Mouse (Mus musculus): ENCODE measurements around the gene Btg2.

Btg2 gene

GRCm38 (mm10) chr1:134078802-134079476, at the start of gene Btg2:
Gene Btg2 (minus strand): TSS chr1:134079120.
- peak; percentile 96 for DNase-seq (ENCODE audit: low spot score in 2 of 2)

DNA sequence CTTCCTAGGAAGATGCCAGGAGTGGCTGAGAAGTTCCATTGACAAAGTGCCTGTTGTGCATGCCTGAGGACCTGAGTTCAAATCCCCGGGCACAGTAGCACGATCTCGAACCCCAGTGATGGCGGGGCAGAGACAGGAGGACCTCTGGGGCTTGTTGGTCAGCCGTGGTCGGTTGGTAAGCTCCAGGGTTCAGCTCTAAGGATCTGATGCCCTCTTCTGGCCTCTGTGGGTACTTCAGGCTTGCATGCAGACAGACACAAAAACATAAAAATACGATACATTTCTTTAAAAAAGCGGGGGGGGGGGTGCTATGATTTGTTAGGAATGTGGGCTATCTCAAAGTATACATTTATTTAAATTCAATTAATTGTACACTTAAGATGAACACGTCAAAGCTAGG, 43.3 kb upstream of the Btg2 start:
- no peak for DNase-seq (ENCODE audit: low spot score in 2 of 2)

- peak; percentile 46 to 85 for DNase-seq (ENCODE audit: low spot score in 2 of 2)
Measured at GRCm38 (mm10) chr1:134120179-134120578, 41.3 kb upstream of the Btg2 start.

- no peak for DNase-seq (ENCODE audit: low spot score in 2 of 2)
Measured at GRCm38 (mm10) chr1:134117110-134117509, 38.2 kb upstream of the Btg2 start.

GRCm38 (mm10) chr1:134115424-134115823, 36.5 kb upstream of the Btg2 start:
- DNase-seq (ENCODE audit: low spot score in 2 of 2) = no peak

DNA sequence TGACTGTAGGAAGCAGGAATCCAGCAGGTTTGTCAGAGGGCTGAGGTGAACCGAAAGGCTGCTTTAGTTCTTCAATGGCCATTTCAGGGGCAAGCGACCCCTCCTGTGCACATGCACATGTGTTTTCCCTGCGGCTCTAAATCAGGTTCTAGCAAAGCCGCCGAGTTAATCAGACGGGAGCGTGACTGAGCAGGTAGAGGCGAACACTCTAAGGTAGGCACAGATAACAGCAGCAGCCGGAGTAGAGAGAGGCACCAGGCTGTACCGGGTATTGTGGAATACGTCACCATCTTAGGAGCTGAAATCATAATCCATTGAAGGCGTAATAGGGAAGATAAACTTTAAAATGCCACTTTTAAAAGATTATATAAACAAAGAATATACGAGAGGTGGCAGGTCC, 35.8 kb upstream of the Btg2 start:
- no peak for DNase-seq (ENCODE audit: low spot score in 2 of 2)

DNA sequence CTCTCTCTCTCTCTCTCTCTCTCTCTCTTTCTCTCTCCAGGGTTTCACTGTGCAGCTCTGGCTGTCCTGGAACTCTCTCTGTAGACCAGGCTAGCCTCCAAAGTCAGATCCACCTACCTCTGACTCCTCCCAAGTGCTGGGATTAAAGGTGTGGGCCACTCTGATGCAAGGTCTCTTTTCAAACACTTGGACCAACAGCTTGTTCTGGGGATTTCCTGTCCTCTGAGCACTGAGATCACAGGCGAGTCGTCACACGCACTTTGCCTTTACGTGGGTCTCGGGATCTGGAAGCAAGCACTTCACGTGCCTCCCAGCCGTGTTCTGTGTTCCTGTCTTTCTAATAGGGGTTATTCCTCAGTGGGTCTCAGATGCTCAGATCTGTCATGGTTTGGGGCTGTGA, 35.1 kb upstream of the Btg2 start:
- DNase-seq (ENCODE audit: low spot score in 2 of 2) = no peak

DNA sequence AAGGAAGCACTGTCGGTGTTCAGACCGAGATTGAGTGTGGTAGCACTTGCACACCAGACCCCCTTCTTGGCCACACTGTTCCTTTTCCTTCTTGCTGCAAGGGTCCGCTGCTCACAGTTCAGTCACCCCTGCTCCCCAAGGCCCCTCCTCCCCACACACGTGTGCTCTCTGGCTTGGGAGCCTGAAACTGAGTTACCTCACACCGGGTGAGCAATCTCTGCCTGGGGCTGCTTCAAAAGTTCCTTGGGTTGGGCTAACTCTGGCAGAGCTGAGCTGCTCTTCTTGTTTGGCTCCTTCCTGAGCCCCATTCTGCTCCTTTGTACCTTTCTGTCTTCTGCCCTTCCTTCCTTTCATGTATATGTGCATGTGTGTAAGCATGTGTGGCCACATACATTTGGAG, 34.6 kb upstream of the Btg2 start:
- no peak for DNase-seq (ENCODE audit: low spot score in 2 of 2)

GRCm38 (mm10) chr1:134110979-134111378, 32.1 kb upstream of the Btg2 start, which contains the start of gene Chit1:
Gene Chit1 (plus strand): TSS chr1:134111242.
- no peak for DNase-seq (ENCODE audit: low spot score in 2 of 2)

GRCm38 (mm10) chr1:134110449-134110848, 31.5 kb upstream of the Btg2 start:
- DNase-seq (ENCODE audit: low spot score in 2 of 2) = no peak

GRCm38 (mm10) chr1:134110015-134110414, 31.1 kb upstream of the Btg2 start:
- no peak for DNase-seq (ENCODE audit: low spot score in 2 of 2)

DNA sequence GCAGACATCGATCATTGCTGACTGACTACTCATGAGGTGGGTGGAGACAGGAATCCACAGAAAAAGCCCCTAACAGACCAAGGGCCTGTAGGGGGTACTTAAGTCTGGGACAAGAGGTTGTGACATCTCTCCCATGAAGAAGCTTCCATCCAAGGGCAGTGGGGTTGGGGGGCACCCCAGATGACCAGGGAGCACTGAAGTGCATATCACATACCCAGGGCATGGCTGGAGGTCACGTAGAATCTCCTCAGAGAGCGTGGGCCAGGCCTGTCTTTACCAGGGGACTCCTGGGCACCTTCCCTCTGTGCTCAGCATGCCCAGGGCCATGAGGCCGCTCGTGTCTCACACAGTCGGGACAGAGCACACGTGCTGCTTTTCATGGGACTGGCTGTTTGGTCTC, 28.9 kb upstream of the Btg2 start:
- no peak for DNase-seq (ENCODE audit: low spot score in 2 of 2)

- peak; percentile 53 to 73 for DNase-seq (ENCODE audit: low spot score in 2 of 2)
Measured at GRCm38 (mm10) chr1:134106719-134107118, 27.8 kb upstream of the Btg2 start.

DNA sequence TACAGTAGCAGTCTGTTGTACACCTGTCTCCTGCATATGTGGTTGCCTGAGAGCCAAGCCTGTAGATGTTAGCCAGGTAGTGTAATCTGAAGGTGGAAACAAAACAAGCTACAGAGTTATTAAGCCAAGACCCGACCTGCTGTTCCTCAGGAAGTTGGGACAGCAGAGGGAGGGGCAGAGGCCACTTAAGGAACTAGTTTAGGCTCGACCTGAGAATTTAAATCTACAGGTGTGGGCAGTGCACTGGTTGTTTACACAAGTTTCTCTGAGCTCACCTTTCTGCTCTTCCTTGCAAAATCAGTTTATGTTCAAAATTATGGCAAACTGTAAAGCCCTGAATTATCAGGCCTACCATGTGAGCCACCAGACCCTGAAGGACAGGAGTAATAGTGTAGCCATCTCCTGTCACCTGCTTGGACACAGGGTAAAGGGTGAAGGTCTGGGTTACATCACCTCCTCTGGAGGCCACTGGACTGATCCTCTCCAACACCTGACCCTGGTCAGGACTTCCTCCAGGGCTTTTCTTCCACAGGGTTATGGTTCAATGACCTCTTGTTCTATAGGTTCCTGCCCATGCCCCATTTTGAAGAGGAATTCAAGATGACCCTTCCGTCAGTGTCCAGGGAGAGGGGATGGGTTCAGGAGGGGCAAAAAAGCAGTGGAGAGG, 27.0 kb upstream of the Btg2 start:
- no peak for DNase-seq (ENCODE audit: low spot score in 2 of 2)

DNA sequence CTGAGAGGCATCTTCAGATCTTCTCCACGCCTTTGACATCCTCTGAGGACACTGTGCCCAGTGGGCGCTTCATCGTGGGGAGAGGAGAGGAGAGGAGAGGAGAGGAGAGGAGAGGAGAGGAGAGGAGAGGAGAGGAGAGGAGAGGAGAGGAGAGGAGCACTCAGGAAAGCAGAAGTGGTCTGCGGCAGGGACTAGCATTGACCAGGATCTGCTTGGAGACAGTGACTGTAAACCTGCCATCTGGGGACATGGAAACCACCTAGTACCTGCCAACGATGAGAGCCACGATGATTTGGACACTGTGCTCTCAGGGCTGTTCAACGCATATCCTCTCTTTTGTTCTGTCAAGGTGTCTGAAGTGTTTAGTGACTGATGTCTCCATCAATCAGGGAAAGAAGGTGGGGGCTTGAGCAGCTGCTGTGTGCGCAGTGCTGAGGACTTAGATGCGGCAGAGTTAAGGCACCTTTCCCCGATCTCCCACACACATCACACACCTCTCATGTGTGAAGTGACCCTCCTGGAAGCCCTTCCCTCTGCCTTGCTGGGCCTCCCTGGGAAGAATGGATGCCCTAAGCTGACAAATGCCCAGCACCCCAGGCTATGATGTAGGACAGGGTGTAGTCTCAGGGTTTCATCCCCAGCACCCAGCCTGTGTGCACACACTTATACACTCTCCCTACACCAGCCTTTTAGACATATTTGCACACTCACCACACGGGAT, 26.3 kb upstream of the Btg2 start:
- DNase-seq (ENCODE audit: low spot score in 2 of 2) = no peak

DNA sequence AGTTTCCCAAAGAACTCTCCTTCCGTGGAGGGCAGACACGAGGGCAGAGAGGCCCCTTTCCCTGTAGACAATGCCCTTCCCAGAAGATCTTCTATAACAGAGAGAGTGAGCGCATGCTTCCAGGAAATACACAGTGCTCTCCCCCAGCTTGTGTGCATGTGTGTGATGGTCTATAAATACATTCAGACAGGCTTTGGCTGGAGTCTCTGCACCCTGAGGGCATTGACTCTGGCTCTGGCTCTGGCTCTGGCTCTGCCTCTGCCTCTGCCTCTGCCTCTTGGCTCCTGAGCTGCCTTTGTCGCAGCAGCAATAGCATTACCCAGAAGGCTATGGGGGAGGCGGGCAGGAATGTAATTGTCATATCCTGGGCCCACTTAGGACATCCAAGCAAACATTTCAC, 24.9 kb upstream of the Btg2 start:
- DNase-seq (ENCODE audit: low spot score in 2 of 2) = no peak

DNA sequence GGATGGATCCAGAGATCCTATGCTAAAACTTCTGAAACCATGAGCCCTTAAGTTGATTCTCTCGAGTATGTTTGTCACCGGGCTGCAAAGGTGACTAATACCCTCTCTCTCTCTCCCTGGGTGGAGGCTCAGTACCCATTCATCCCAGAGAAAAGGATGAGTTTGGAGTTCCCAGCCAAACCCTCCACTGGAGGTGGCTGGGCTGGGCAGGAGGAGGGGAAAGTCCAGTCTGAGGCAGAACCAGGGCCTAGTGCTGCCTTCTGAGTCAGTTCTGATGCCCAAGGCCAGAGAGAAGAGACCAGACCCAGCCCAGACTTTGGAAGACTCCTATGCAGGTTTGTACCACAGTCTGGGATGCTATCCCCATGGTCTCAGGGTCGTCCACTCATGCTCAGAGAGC, 22.7 kb upstream of the Btg2 start:
- no peak for DNase-seq (ENCODE audit: low spot score in 2 of 2)

DNA sequence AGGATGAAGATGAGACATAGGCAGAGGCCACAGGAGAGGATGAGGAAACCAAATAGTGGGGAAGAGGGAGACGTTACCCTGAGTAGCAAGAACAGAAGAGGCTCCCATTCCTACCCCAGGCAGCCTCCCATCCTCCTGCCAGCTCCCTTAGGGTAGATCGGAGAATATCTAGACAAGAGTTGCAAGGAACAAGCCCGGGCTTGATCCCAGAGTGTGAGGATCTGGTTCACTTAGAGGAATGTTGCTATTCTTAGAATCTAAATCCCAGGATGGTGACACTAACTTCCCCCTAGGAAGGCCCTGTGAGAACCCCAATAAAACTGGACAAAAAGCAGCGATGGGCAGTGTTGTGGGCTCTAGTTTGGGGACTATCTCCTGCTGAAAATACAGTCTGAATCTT, 22.0 kb upstream of the Btg2 start:
- DNase-seq (ENCODE audit: low spot score in 2 of 2) = no peak

DNA sequence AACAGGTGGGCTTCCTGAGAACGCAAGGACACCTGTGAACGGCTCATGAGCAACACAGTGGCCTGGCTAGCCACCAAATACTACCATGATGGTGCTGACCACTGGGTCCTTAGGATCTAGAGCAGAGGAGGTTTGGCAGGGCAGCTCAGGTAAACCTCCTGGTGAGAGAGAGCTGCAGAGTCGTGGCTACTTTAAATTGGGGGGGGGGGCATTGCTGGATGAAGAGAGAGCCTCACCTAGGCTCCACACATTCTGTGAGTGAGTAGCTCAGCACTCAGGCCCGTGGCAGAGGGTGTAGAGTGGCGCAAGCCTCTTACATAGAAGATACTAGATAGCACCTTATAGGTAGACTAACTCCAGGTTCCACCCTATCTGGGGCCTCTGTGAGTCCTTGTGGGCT, 21.5 kb upstream of the Btg2 start:
- no peak for DNase-seq (ENCODE audit: low spot score in 2 of 2)

- no peak for DNase-seq (ENCODE audit: low spot score in 2 of 2)
Measured at GRCm38 (mm10) chr1:134099516-134100235, 20.8 kb upstream of the Btg2 start.

- no peak for DNase-seq (ENCODE audit: low spot score in 2 of 2)
Measured at GRCm38 (mm10) chr1:134098726-134099515, 20.0 kb upstream of the Btg2 start.
